Mouse (Mus musculus) bone marrow, adult 2 months (tissue): ENCODE data around the gene Atf6. TPM values are rescaled to one million over a fixed set of nuclear protein-coding genes. Genes with fewer than 3 reads are reported as not detected.

Source experiments
- H3K27ac ChIP-seq: fragments of 200-500 bp; 2 replicates; pipeline ENCODE4 v1.5.1; 2012; ENCODE audit warnings: low read depth, mild to moderate bottlenecking, control low read depth, inconsistent platforms, low read length; ENCODE audit not compliant: control insufficient read depth, poor library complexity, insufficient read depth
- H3K4me1 ChIP-seq: fragments of 200-500 bp; 2 replicates; pipeline ENCODE4 v1.6.1; 2011; ENCODE audit warnings: low read length; ENCODE audit not compliant: control insufficient read depth, insufficient read depth
- H3K4me3 ChIP-seq: fragments of 200-500 bp; replicated peaks from 2 replicates; pipeline ENCODE3; 2011; ENCODE audit warnings: mild to moderate bottlenecking, low read depth, low read length, control low read depth; ENCODE audit not compliant: control insufficient read depth
- CTCF ChIP-seq: fragments of 200-500 bp; IDR thresholded peaks from 2 replicates; pipeline ENCODE4 v1.5.1; 2011; ENCODE audit warnings: low read length, control low read depth; ENCODE audit not compliant: control insufficient read depth, insufficient read depth
- POLR2A ChIP-seq: fragments of 200-500 bp; IDR thresholded peaks from 2 replicates; pipeline ENCODE4 v1.6.1; 2011; ENCODE audit warnings: low read depth, mild to moderate bottlenecking, control low read depth, low read length, borderline replicate concordance; ENCODE audit not compliant: control insufficient read depth
- WGBS: fragments of 180-500 bp; shearing (Covaris S2); methylation state at CpG from one replicate; pipeline ENCODE4 v1.1.7; 2018; 5-methylcytosine and 5-hydroxymethylcytosine counted together
- polyA plus RNA-seq: library from polyadenylated mRNA; stranded (reverse); fragments of >200 nt; gene quantifications from 2 replicates; pipeline ENCODE4 v1.2.4, GENCODE M21; 2011; ENCODE audit warnings: low replicate concordance; ENCODE audit not compliant: missing spikeins, insufficient read depth, insufficient read length

Gene Atf6
- polyA plus RNA-seq, 1 experiment: 7.7 TPM

- no peak overlapping the region for H3K27ac ChIP-seq
These were observed 59.8 kb downstream of the Atf6 start for GRCm38 (mm10) chr1:170807600-170808270.

GRCm38 (mm10) chr1:170804721-170805120 is 62.9 kb downstream of the Atf6 start:
- 82% methylated on average over 11 of the region's 11 CpGs for WGBS
- TF ChIP-seq POLR2A (no peak), CTCF (no peak)

More at GRCm38 (mm10) chr1:170807600-170808270, 59.8 kb downstream of the Atf6 start:
- 91% methylated on average over 2 of the region's 2 CpGs for WGBS
- no peak for TF ChIP-seq CTCF
- TF ChIP-seq POLR2A: no peak
- Histone ChIP-seq H3K4me3 (no peak overlapping the region), H3K4me1 (no peaks in the 10 kb centered on the region; the same call in 1 of the 2 replicates)

GRCm38 (mm10) chr1:170802669-170803068 is 64.9 kb downstream of the Atf6 start:
- Histone ChIP-seq H3K4me1 (no peaks in the 10 kb centered on the region; the same call in 1 of the 2 replicates), H3K27ac (no peak overlapping the region), H3K4me3 (no peak overlapping the region)
- TF ChIP-seq CTCF: no peak
- no peak for TF ChIP-seq POLR2A
- WGBS: 78% methylated on average over 7 of the region's 7 CpGs

More at GRCm38 (mm10) chr1:170804721-170805120, 62.9 kb downstream of the Atf6 start:
- Histone ChIP-seq H3K27ac (no peak overlapping the region), H3K4me1 (no peaks in the 10 kb centered on the region; the same call in 1 of the 2 replicates), H3K4me3 (no peak overlapping the region)

- no peak for TF ChIP-seq POLR2A
- no peak for TF ChIP-seq CTCF
- no peak overlapping the region for H3K27ac ChIP-seq
- H3K4me3 ChIP-seq: no peak overlapping the region
- WGBS: 21% methylated on average over 3 of the region's 3 CpGs
- no peaks in the 10 kb centered on the region; the same call in 1 of the 2 replicates for H3K4me1 ChIP-seq
These were observed 66.9 kb downstream of the Atf6 start for GRCm38 (mm10) chr1:170800694-170801093.

GRCm38 (mm10) chr1:170795741-170796347 is 71.7 kb downstream of the Atf6 start:
- Histone ChIP-seq H3K4me1 (no peaks in the 10 kb centered on the region; the same call in 1 of the 2 replicates), H3K4me3 (no peak overlapping the region), H3K27ac (no peak overlapping the region; the same call in 1 of the 2 replicates)
- 32% methylated on average over 9 of the region's 9 CpGs for WGBS
- no peak for TF ChIP-seq POLR2A

- Histone ChIP-seq H3K27ac (no peak overlapping the region), H3K4me3 (no peak overlapping the region), H3K4me1 (no peaks in the 10 kb centered on the region; the same call in 1 of the 2 replicates)
- WGBS: 90% methylated on average over 6 of the region's 6 CpGs
- no peak for TF ChIP-seq POLR2A
- TF ChIP-seq CTCF: no peak
These were observed 76.0 kb downstream of the Atf6 start for GRCm38 (mm10) chr1:170791542-170791941.

- TF ChIP-seq POLR2A (no peak), CTCF (no peak)
- no peak overlapping the region for H3K4me3 ChIP-seq
- WGBS: 88% methylated on average over 3 of the region's 3 CpGs
These were observed 76.6 kb downstream of the Atf6 start for GRCm38 (mm10) chr1:170791001-170791400.

GRCm38 (mm10) chr1:170787643-170788042 is 79.9 kb downstream of the Atf6 start:
- Histone ChIP-seq H3K4me3 (no peak overlapping the region), H3K4me1 (no peaks in the 10 kb centered on the region), H3K27ac (no peak overlapping the region)
- WGBS: 65% methylated on average over 1 of the region's 1 CpGs
- no peak for TF ChIP-seq POLR2A
- TF ChIP-seq CTCF: no peak

More at GRCm38 (mm10) chr1:170791001-170791400, 76.6 kb downstream of the Atf6 start:
- H3K4me1 ChIP-seq: no peaks in the 10 kb centered on the region
- no peak overlapping the region for H3K27ac ChIP-seq
